Mouse (Mus musculus) megakaryocyte-erythroid progenitor cell, adult 5 weeks (primary cell): ENCODE data around the gene Stx8. TPM values are rescaled to one million over a fixed set of nuclear protein-coding genes. Genes with fewer than 3 reads are reported as not detected.

Experiments
- polyA plus RNA-seq: library from polyadenylated mRNA; stranded (reverse); fragments of >175 nt; gene quantifications from 2 replicates; pipeline ENCODE4 v1.2.3, GENCODE M21; 2012

Gene Stx8
- 1.8 and 2.9 TPM in 2 replicates for polyA plus RNA-seq

DNA sequence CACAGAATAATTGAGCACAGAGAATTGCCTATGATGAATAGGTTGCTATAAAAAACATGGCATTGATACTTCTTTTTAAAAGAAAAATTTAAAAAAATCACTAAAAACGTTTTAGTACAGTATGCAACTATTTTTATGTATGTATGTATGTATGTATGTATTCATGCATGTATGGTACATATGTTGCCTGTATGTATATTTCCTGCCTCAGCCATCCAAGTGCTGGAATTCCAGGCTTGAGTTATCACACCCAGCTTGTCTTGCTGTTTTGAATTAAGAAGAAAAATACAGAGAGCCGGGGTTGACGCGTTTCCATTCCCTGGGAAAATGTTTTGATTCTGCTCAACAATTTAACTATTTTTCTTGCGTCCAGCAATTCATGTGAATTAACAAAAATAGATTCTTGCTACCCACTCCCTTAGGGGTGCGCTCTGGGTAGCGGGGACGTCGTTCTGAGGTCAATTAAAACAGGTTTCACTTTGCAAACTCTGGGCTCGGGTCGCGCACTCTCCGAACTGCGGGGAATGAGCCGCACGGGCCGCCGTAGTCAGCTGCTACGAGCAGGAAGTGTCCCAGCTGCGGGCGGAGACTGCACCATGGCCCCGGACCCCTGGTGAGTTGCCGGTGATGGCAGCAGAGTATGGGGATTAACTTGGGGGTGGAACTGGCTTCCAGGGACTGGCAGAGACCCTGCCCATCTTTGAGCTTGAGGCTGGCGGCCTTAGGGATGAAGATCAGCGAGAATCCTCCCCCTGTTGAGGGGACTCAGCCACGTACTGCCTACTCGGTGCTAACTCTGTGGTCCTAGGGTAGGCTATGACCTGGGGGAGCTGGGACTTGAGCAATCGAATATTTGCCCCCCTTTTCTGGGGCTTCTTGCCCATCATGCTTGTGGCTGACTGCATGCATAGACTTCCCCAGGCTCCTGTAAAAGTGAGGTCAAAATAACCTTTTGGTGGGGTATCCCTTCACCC lies at the start of gene Stx8:
Gene Stx8 (plus strand): TSS at position 289 of the 974 bp plus-strand sequence.

DNA sequence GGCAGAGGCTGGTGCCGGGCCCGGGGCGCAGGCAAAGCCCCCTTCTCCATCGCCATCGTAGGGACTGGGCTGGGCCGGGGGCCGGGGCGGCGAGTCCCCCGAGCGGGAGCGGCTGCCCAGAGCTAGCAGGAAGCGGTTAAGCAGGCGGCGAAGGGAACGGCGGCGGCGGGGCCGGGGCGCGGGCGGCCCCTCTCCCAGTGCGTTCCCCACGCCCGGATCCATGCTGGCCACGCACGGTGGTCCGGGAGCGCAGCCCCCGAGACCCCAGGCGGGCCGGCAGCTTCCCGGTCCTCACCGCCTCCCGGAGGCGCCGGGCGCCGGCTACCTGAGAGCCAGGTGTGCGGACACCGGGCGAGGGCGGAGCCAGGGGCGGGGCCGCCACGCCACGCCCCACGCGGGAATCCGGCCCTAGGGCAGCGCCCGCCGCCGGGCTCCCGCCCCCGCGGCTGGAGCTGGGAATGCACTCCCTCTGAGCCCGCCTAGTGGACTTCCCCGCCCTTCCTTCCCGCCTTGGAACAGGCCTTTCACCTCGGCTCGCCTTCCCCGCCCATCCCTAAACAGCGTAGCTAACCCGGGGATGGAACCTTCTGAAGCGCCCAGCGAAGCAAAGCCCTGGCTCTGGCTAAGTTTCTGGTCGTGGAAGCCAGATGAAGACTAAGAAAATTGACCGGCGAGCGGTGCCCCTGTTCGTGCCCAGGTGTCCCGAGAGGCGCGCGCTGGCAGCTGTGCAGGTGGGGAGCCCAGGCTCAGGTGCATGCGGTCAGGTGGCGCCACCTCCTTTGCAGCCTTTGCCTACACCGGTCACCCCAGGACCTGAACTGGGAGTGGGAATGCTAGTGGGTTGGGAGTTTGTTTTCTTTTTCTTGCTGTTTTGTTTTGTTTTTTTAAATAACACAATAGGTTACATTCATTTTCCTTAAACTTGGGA lies 43.9 kb upstream of the Stx8 start, which contains the start of gene Usp43:
Gene Usp43 (minus strand): TSS at position 327 of the 928 bp plus-strand sequence.

DNA sequence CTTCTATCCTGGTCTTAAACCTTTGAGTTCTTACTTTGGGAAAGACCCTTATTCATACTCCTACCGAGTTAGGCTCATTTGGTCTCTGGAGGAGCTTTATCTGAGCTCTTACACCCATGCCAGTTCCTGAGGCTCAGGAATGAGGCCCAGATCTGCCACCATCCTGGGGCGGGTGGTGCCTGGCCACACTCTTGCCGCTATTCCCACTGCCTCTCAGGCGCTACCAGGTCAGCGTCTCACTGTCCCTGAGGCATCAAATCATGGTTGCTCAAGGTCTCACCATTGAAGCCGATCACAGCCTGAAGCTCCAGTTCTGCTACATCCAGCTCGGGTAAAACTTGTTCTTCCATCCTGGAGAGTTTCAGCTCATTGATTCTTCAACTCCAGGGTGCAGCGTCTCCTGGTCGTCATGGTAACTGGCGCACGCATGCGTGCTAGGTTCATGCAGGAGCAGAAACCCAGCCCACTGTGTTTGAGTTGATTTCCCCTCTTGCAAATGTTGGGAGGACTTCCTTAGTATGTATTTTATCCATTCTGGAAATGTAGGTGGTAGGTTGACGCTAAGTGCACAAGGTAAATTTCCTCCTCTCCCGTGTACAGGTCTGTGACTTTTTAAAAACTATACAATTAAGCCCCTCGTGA lies 630 bp upstream of the Stx8 start, which contains the start of gene Cfap52:
Gene Cfap52 (minus strand): TSS at position 410 of the 642 bp plus-strand sequence.

Other genes with a start within 250 kb of the Stx8 start
- not detected in 2 replicates for gene Glp2r, start 195.0 kb upstream of the Stx8 start, polyA plus RNA-seq
- not detected in 2 replicates for gene Gsg1l2, start 191.6 kb upstream of the Stx8 start, polyA plus RNA-seq
- gene Dhrs7c, start 168.0 kb upstream of the Stx8 start, polyA plus RNA-seq = not detected in 2 replicates
- gene Usp43, start 44.0 kb upstream of the Stx8 start, polyA plus RNA-seq = not detected in 2 replicates
- not detected in 2 replicates for gene Cfap52, start 542 bp upstream of the Stx8 start, polyA plus RNA-seq